Mouse (Mus musculus): ENCODE results near the gene Polr3e. TPM values are rescaled to one million over a fixed set of nuclear protein-coding genes. Genes with fewer than 3 reads are reported as not detected.
"Not testable (repeated sequence)": the region's sequence is repeated elsewhere in the genome, so short reads cannot be mapped to it uniquely, and the experiment has no call there.

Polr3e gene
- polyA plus RNA-seq, 1 experiment = 22.0 TPM

- Histone ChIP-seq H3K27ac (ENCODE audit: insufficient read depth, low read length) (no peak overlapping the region), H3K4me3 (ENCODE audit: insufficient read depth, low read length) (no peak overlapping the region), H3K4me1 (ENCODE audit: control insufficient read depth, insufficient read depth, low read length) (no peaks in the 10 kb centered on the region)
- TF ChIP-seq POLR2A (IDR thresholded peaks at IDR 0.05; ENCODE audit: low read depth, low read length) (no peak), CTCF (IDR thresholded peaks at IDR 0.05; ENCODE audit: borderline replicate concordance, insufficient read depth, low read length) (no peak)
Observed at GRCm38 (mm10) chr7:120936522-120936921, 19.0 kb downstream of the Polr3e start.

- no peak for TF ChIP-seq POLR2A (IDR thresholded peaks at IDR 0.05; ENCODE audit: low read depth, low read length)
- no peak for TF ChIP-seq CTCF (IDR thresholded peaks at IDR 0.05; ENCODE audit: borderline replicate concordance, insufficient read depth, low read length)
- H3K4me3 ChIP-seq (ENCODE audit: insufficient read depth, low read length) = no peak overlapping the region
- H3K4me1 ChIP-seq (ENCODE audit: control insufficient read depth, insufficient read depth, low read length) = no peaks in the 10 kb centered on the region
- H3K27ac ChIP-seq (ENCODE audit: insufficient read depth, low read length) = no peak overlapping the region
Observed at GRCm38 (mm10) chr7:120938206-120938605, 20.7 kb downstream of the Polr3e start.

GRCm38 (mm10) chr7:120940343-120940742, 22.8 kb downstream of the Polr3e start:
- no peak for TF ChIP-seq POLR2A (IDR thresholded peaks at IDR 0.05; ENCODE audit: low read depth, low read length)
- TF ChIP-seq CTCF (IDR thresholded peaks at IDR 0.05; ENCODE audit: borderline replicate concordance, insufficient read depth, low read length) = no peak
- no peaks in the 10 kb centered on the region for H3K4me1 ChIP-seq (ENCODE audit: control insufficient read depth, insufficient read depth, low read length)
- no peak overlapping the region for H3K4me3 ChIP-seq (ENCODE audit: insufficient read depth, low read length)
- no peak overlapping the region for H3K27ac ChIP-seq (ENCODE audit: insufficient read depth, low read length)

- no peak for TF ChIP-seq CTCF (IDR thresholded peaks at IDR 0.05; ENCODE audit: borderline replicate concordance, insufficient read depth, low read length)
- no peak for TF ChIP-seq POLR2A (IDR thresholded peaks at IDR 0.05; ENCODE audit: low read depth, low read length)
- H3K27ac ChIP-seq (ENCODE audit: insufficient read depth, low read length) = no peak overlapping the region
- no peaks in the 10 kb centered on the region for H3K4me1 ChIP-seq (ENCODE audit: control insufficient read depth, insufficient read depth, low read length)
- H3K4me3 ChIP-seq (ENCODE audit: insufficient read depth, low read length) = no peak overlapping the region
Observed at GRCm38 (mm10) chr7:120941214-120941613, 23.7 kb downstream of the Polr3e start.

GRCm38 (mm10) chr7:120942506-120942905, 25.0 kb downstream of the Polr3e start:
- Histone ChIP-seq H3K4me1 (ENCODE audit: control insufficient read depth, insufficient read depth, low read length) (no peaks in the 10 kb centered on the region), H3K27ac (ENCODE audit: insufficient read depth, low read length) (no peak overlapping the region), H3K4me3 (ENCODE audit: insufficient read depth, low read length) (no peak overlapping the region)
- TF ChIP-seq POLR2A (IDR thresholded peaks at IDR 0.05; ENCODE audit: low read depth, low read length) (no peak), CTCF (IDR thresholded peaks at IDR 0.05; ENCODE audit: borderline replicate concordance, insufficient read depth, low read length) (no peak)

GRCm38 (mm10) chr7:120943936-120944509, 26.5 kb downstream of the Polr3e start:
- H3K4me1 ChIP-seq (ENCODE audit: control insufficient read depth, insufficient read depth, low read length) = no peaks in the 10 kb centered on the region
- H3K27ac ChIP-seq (ENCODE audit: insufficient read depth, low read length) = no peak overlapping the region
- TF ChIP-seq POLR2A (IDR thresholded peaks at IDR 0.05; ENCODE audit: low read depth, low read length) = no peak
- H3K4me3 ChIP-seq (ENCODE audit: insufficient read depth, low read length) = no peak overlapping the region

GRCm38 (mm10) chr7:120953591-120953990, 36.0 kb downstream of the Polr3e start:
- not testable (repeated sequence) for H3K4me1 ChIP-seq (ENCODE audit: control insufficient read depth, insufficient read depth, low read length); H3K27ac ChIP-seq (ENCODE audit: insufficient read depth, low read length); H3K4me3 ChIP-seq (ENCODE audit: insufficient read depth, low read length)

GRCm38 (mm10) chr7:120960116-120960515, 42.6 kb downstream of the Polr3e start:
- TF ChIP-seq POLR2A (IDR thresholded peaks at IDR 0.05; ENCODE audit: low read depth, low read length) (no peak), CTCF (IDR thresholded peaks at IDR 0.05; ENCODE audit: borderline replicate concordance, insufficient read depth, low read length) (no peak)
- H3K27ac ChIP-seq (ENCODE audit: insufficient read depth, low read length) = no peak overlapping the region
- peaks cover 26% of the 10 kb centered on the region for H3K4me1 ChIP-seq (ENCODE audit: control insufficient read depth, insufficient read depth, low read length)
- H3K4me3 ChIP-seq (ENCODE audit: insufficient read depth, low read length) = no peak overlapping the region

- Histone ChIP-seq H3K4me1 (ENCODE audit: control insufficient read depth, insufficient read depth, low read length) (peaks cover 26% of the 10 kb centered on the region), H3K4me3 (ENCODE audit: insufficient read depth, low read length) (no peak overlapping the region), H3K27ac (ENCODE audit: insufficient read depth, low read length) (no peak overlapping the region)
- TF ChIP-seq POLR2A (IDR thresholded peaks at IDR 0.05; ENCODE audit: low read depth, low read length) (no peak), CTCF (IDR thresholded peaks at IDR 0.05; ENCODE audit: borderline replicate concordance, insufficient read depth, low read length) (no peak)
Observed at GRCm38 (mm10) chr7:120960601-120961000, 43.1 kb downstream of the Polr3e start.

- H3K27ac ChIP-seq (ENCODE audit: insufficient read depth, low read length) = no peak overlapping the region
- no peak overlapping the region for H3K4me3 ChIP-seq (ENCODE audit: insufficient read depth, low read length)
- H3K4me1 ChIP-seq (ENCODE audit: control insufficient read depth, insufficient read depth, low read length) = peaks cover 26% of the 10 kb centered on the region
- TF ChIP-seq CTCF (IDR thresholded peaks at IDR 0.05; ENCODE audit: borderline replicate concordance, insufficient read depth, low read length) = no peak
- TF ChIP-seq POLR2A (IDR thresholded peaks at IDR 0.05; ENCODE audit: low read depth, low read length) = no peak
Observed at GRCm38 (mm10) chr7:120961893-120962292, 44.3 kb downstream of the Polr3e start.

- TF ChIP-seq CTCF (IDR thresholded peaks at IDR 0.05; ENCODE audit: borderline replicate concordance, insufficient read depth, low read length) = no peak
- TF ChIP-seq POLR2A (IDR thresholded peaks at IDR 0.05; ENCODE audit: low read depth, low read length) = no peak
- Histone ChIP-seq H3K27ac (ENCODE audit: insufficient read depth, low read length) (peak overlapping the region; percentile 78), H3K4me1 (ENCODE audit: control insufficient read depth, insufficient read depth, low read length) (peaks cover 26% of the 10 kb centered on the region), H3K4me3 (ENCODE audit: insufficient read depth, low read length) (no peak overlapping the region)
Observed at GRCm38 (mm10) chr7:120963126-120963525, 45.6 kb downstream of the Polr3e start.
